Mouse (Mus musculus): ENCODE data around the gene Kansl1l.

- TF ChIP-seq CTCF (IDR thresholded peaks at IDR 0.05 in 2 of 3, conservative IDR thresholded peaks at IDR 0.05 in 1 of 3; ENCODE audit: control insufficient read depth in 1 of 3, insufficient read depth in 1 of 3, low read depth in 2 of 3, low read length in 3 of 3, poor library complexity in 1 of 3, severe bottlenecking in 1 of 3), result no peak
- no peak for TF ChIP-seq POLR2A (IDR thresholded peaks at IDR 0.05; ENCODE audit: control insufficient read depth in 1 of 2, insufficient read depth in 1 of 2, low read depth in 1 of 2, low read length in 2 of 2, poor library complexity in 1 of 2)
- no peak for TF ChIP-seq EP300 (IDR thresholded peaks at IDR 0.05; ENCODE audit: low read depth in 1 of 2, low read length in 2 of 2)
- no peak for TF ChIP-seq CHD1 (IDR thresholded peaks at IDR 0.05; ENCODE audit: low read depth, low read length)
- no peak for TF ChIP-seq NRF1 (IDR thresholded peaks at IDR 0.05; ENCODE audit: insufficient read depth, low read depth, low read length, poor library complexity, severe bottlenecking)
- no peak for TF ChIP-seq MAX (IDR thresholded peaks at IDR 0.05; ENCODE audit: low read length)
- TF ChIP-seq TBP (IDR thresholded peaks at IDR 0.05; ENCODE audit: low read depth, low read length), result no peak
- TF ChIP-seq NELFE (IDR thresholded peaks at IDR 0.05; ENCODE audit: low read depth, low read length), result no peak
- no peak for TF ChIP-seq GATA1 (IDR thresholded peaks at IDR 0.05; ENCODE audit: low read depth, low read length)
- no peak for TF ChIP-seq GABPA (IDR thresholded peaks at IDR 0.05; ENCODE audit: low read depth, low read length)
- TF ChIP-seq ZNF384 (IDR thresholded peaks at IDR 0.05; ENCODE audit: low read depth, low read length), result no peak
- TF ChIP-seq POLR2AphosphoS2 (IDR thresholded peaks at IDR 0.05; ENCODE audit: low read length), result no peak
- no peak for TF ChIP-seq RAD21 (IDR thresholded peaks at IDR 0.05; ENCODE audit: low read depth, low read length)
Observed at GRCm38 (mm10) chr1:66692308-66692707, 125.1 kb downstream of the Kansl1l start.

Data from MEL (cell line).